Mouse (Mus musculus): ENCODE results near the gene Rbpj. TPM values are rescaled to one million over a fixed set of nuclear protein-coding genes. Genes with fewer than 3 reads are reported as not detected.
"Not testable (repeated sequence)": the region's sequence is repeated elsewhere in the genome, so short reads cannot be mapped to it uniquely, and the experiment has no call there.

The Rbpj gene
- polyA plus RNA-seq, 1 experiment = 6.0 TPM

GRCm38 (mm10) chr5:53539860-53540633 is 74.1 kb downstream of the Rbpj start:
- no peaks in the 10 kb centered on the region for H3K27me3 ChIP-seq (ENCODE audit: control insufficient read depth, insufficient read depth, low read length)
- H3K4me1 ChIP-seq (ENCODE audit: control insufficient read depth, insufficient read depth, low read length) = no peaks in the 10 kb centered on the region
- no peak overlapping the region for H3K4me3 ChIP-seq (ENCODE audit: control insufficient read depth, low read depth, low read length)
- no peak for TF ChIP-seq POLR2A (IDR thresholded peaks at IDR 0.05; ENCODE audit: control insufficient read depth, low read depth, low read length)
- no peak for TF ChIP-seq CTCF (IDR thresholded peaks at IDR 0.05; ENCODE audit: control insufficient read depth, insufficient read depth, insufficient replicate concordance, low read depth, low read length)
- H3K36me3 ChIP-seq (ENCODE audit: control insufficient read depth, insufficient read depth, low read length) = no peaks in the 10 kb centered on the region
- no peak overlapping the region for H3K27ac ChIP-seq (ENCODE audit: control insufficient read depth, insufficient read depth, low read depth, low read length)

- no peak overlapping the region for H3K27ac ChIP-seq (ENCODE audit: control insufficient read depth, insufficient read depth, low read depth, low read length)
- no peaks in the 10 kb centered on the region for H3K27me3 ChIP-seq (ENCODE audit: control insufficient read depth, insufficient read depth, low read length)
- H3K4me3 ChIP-seq (ENCODE audit: control insufficient read depth, low read depth, low read length) = no peak overlapping the region
- TF ChIP-seq CTCF (IDR thresholded peaks at IDR 0.05; ENCODE audit: control insufficient read depth, insufficient read depth, insufficient replicate concordance, low read depth, low read length) (no peak), POLR2A (IDR thresholded peaks at IDR 0.05; ENCODE audit: control insufficient read depth, low read depth, low read length) (no peak)
- no peaks in the 10 kb centered on the region for H3K36me3 ChIP-seq (ENCODE audit: control insufficient read depth, insufficient read depth, low read length)
- no peaks in the 10 kb centered on the region for H3K4me1 ChIP-seq (ENCODE audit: control insufficient read depth, insufficient read depth, low read length)
Observed at GRCm38 (mm10) chr5:53542073-53542472, 76.1 kb downstream of the Rbpj start.

- Histone ChIP-seq H3K4me3 (ENCODE audit: control insufficient read depth, low read depth, low read length) (no peak overlapping the region), H3K4me1 (ENCODE audit: control insufficient read depth, insufficient read depth, low read length) (no peaks in the 10 kb centered on the region), H3K27me3 (ENCODE audit: control insufficient read depth, insufficient read depth, low read length) (no peaks in the 10 kb centered on the region), H3K27ac (ENCODE audit: control insufficient read depth, insufficient read depth, low read depth, low read length) (no peak overlapping the region), H3K36me3 (ENCODE audit: control insufficient read depth, insufficient read depth, low read length) (no peaks in the 10 kb centered on the region)
- no peak for TF ChIP-seq POLR2A (IDR thresholded peaks at IDR 0.05; ENCODE audit: control insufficient read depth, low read depth, low read length)
- no peak for TF ChIP-seq CTCF (IDR thresholded peaks at IDR 0.05; ENCODE audit: control insufficient read depth, insufficient read depth, insufficient replicate concordance, low read depth, low read length)
Observed at GRCm38 (mm10) chr5:53543399-53543798, 77.4 kb downstream of the Rbpj start.

- TF ChIP-seq CTCF (IDR thresholded peaks at IDR 0.05; ENCODE audit: control insufficient read depth, insufficient read depth, insufficient replicate concordance, low read depth, low read length) (no peak), POLR2A (IDR thresholded peaks at IDR 0.05; ENCODE audit: control insufficient read depth, low read depth, low read length) (no peak)
- H3K4me3 ChIP-seq (ENCODE audit: control insufficient read depth, low read depth, low read length) = no peak overlapping the region
- H3K27ac ChIP-seq (ENCODE audit: control insufficient read depth, insufficient read depth, low read depth, low read length) = no peak overlapping the region
- H3K36me3 ChIP-seq (ENCODE audit: control insufficient read depth, insufficient read depth, low read length) = no peaks in the 10 kb centered on the region
- no peaks in the 10 kb centered on the region for H3K4me1 ChIP-seq (ENCODE audit: control insufficient read depth, insufficient read depth, low read length)
- no peaks in the 10 kb centered on the region for H3K27me3 ChIP-seq (ENCODE audit: control insufficient read depth, insufficient read depth, low read length)
Observed at GRCm38 (mm10) chr5:53543945-53544344, 78.0 kb downstream of the Rbpj start.

GRCm38 (mm10) chr5:53546440-53546839 is 80.5 kb downstream of the Rbpj start:
- H3K4me1 ChIP-seq (ENCODE audit: control insufficient read depth, insufficient read depth, low read length) = no peaks in the 10 kb centered on the region
- H3K27ac ChIP-seq (ENCODE audit: control insufficient read depth, insufficient read depth, low read depth, low read length) = no peak overlapping the region
- no peak overlapping the region for H3K4me3 ChIP-seq (ENCODE audit: control insufficient read depth, low read depth, low read length)
- no peaks in the 10 kb centered on the region for H3K36me3 ChIP-seq (ENCODE audit: control insufficient read depth, insufficient read depth, low read length)
- no peak for TF ChIP-seq CTCF (IDR thresholded peaks at IDR 0.05; ENCODE audit: control insufficient read depth, insufficient read depth, insufficient replicate concordance, low read depth, low read length)
- TF ChIP-seq POLR2A (IDR thresholded peaks at IDR 0.05; ENCODE audit: control insufficient read depth, low read depth, low read length) = no peak
- no peaks in the 10 kb centered on the region for H3K27me3 ChIP-seq (ENCODE audit: control insufficient read depth, insufficient read depth, low read length)

- H3K4me1 ChIP-seq (ENCODE audit: control insufficient read depth, insufficient read depth, low read length) = no peaks in the 10 kb centered on the region
- H3K4me3 ChIP-seq (ENCODE audit: control insufficient read depth, low read depth, low read length) = no peak overlapping the region
- no peaks in the 10 kb centered on the region for H3K36me3 ChIP-seq (ENCODE audit: control insufficient read depth, insufficient read depth, low read length)
- H3K27ac ChIP-seq (ENCODE audit: control insufficient read depth, insufficient read depth, low read depth, low read length) = no peak overlapping the region
- H3K27me3 ChIP-seq (ENCODE audit: control insufficient read depth, insufficient read depth, low read length) = no peaks in the 10 kb centered on the region
- no peak for TF ChIP-seq POLR2A (IDR thresholded peaks at IDR 0.05; ENCODE audit: control insufficient read depth, low read depth, low read length)
- no peak for TF ChIP-seq CTCF (IDR thresholded peaks at IDR 0.05; ENCODE audit: control insufficient read depth, insufficient read depth, insufficient replicate concordance, low read depth, low read length)
Observed at GRCm38 (mm10) chr5:53546979-53547472, 81.1 kb downstream of the Rbpj start.

- not testable (repeated sequence) for H3K4me1 ChIP-seq (ENCODE audit: control insufficient read depth, insufficient read depth, low read length); H3K27me3 ChIP-seq (ENCODE audit: control insufficient read depth, insufficient read depth, low read length); H3K27ac ChIP-seq (ENCODE audit: control insufficient read depth, insufficient read depth, low read depth, low read length); H3K4me3 ChIP-seq (ENCODE audit: control insufficient read depth, low read depth, low read length); H3K36me3 ChIP-seq (ENCODE audit: control insufficient read depth, insufficient read depth, low read length)
Observed at GRCm38 (mm10) chr5:53550329-53550728, 84.4 kb downstream of the Rbpj start.
